Mouse (Mus musculus): ENCODE data around the gene Dclk1. TPM values are rescaled to one million over a fixed set of nuclear protein-coding genes. Genes with fewer than 3 reads are reported as not detected.

Gene Dclk1
- polyA plus RNA-seq, 1 experiment from 2014 or later = 30.0 TPM

- H3K4me1 ChIP-seq (ENCODE audit: insufficient read depth, low read length) = peaks cover 43% of the 10 kb centered on the region
- H3K4me2 ChIP-seq (replicated peaks; ENCODE audit: low read depth, low read length) = peak overlapping the region; percentile 44
- no peak overlapping the region for H3K27ac ChIP-seq (ENCODE audit: low read length)
- no peaks in the 10 kb centered on the region for H3K36me3 ChIP-seq (ENCODE audit: insufficient read depth, low read length)
- no peaks in the 10 kb centered on the region for H3K9me3 ChIP-seq (ENCODE audit: low read length)
- H3K4me3 ChIP-seq (ENCODE audit: low read length) = peak overlapping the region; percentile 17; the same call in 1 of the 2 replicates
- no peaks in the 10 kb centered on the region for H3K27me3 ChIP-seq (ENCODE audit: insufficient read depth, low read length)
- no peak for ATAC-seq (ENCODE audit: low FRiP score, low TSS enrichment)
- WGBS = 16% methylated on average over 8 of the region's 8 CpGs
- H3K9ac ChIP-seq (replicated peaks; ENCODE audit: low read length) = peak overlapping the region; percentile 38; the same call in 1 of the 2 replicates
Measured at GRCm38 (mm10) chr3:55542310-55542709, 300.1 kb downstream of the Dclk1 start.

GRCm38 (mm10) chr3:55542947-55543346 lies 300.8 kb downstream of the Dclk1 start:
- no peaks in the 10 kb centered on the region for H3K36me3 ChIP-seq (ENCODE audit: insufficient read depth, low read length)
- H3K27me3 ChIP-seq (ENCODE audit: insufficient read depth, low read length) = no peaks in the 10 kb centered on the region
- no peak for ATAC-seq (ENCODE audit: low FRiP score, low TSS enrichment)
- peak overlapping the region; percentile 44 for H3K4me2 ChIP-seq (replicated peaks; ENCODE audit: low read depth, low read length)
- 69% methylated on average over 16 of the region's 16 CpGs for WGBS
- H3K9me3 ChIP-seq (ENCODE audit: low read length) = no peaks in the 10 kb centered on the region
- peaks cover 37% of the 10 kb centered on the region for H3K4me1 ChIP-seq (ENCODE audit: insufficient read depth, low read length)
- 0 out of 2 replicates have a peak overlapping the region, but pooled peaks have one; percentile 38 for H3K9ac ChIP-seq (replicated peaks; ENCODE audit: low read length)
- H3K27ac ChIP-seq (ENCODE audit: low read length) = no peak overlapping the region
- peak overlapping the region; percentile 17; the same call in 1 of the 2 replicates for H3K4me3 ChIP-seq (ENCODE audit: low read length)

- Histone ChIP-seq H3K36me3 (ENCODE audit: insufficient read depth, low read length) (no peaks in the 10 kb centered on the region), H3K9me3 (ENCODE audit: low read length) (no peaks in the 10 kb centered on the region), H3K9ac (replicated peaks; ENCODE audit: low read length) (no peak overlapping the region), H3K4me2 (replicated peaks; ENCODE audit: low read depth, low read length) (no peak overlapping the region), H3K27ac (ENCODE audit: low read length) (no peak overlapping the region), H3K4me1 (ENCODE audit: insufficient read depth, low read length) (peaks cover 28% of the 10 kb centered on the region), H3K27me3 (ENCODE audit: insufficient read depth, low read length) (no peaks in the 10 kb centered on the region), H3K4me3 (ENCODE audit: low read length) (no peak overlapping the region)
- 0 out of 2 replicates have a peak, but pooled peaks have one; percentile 30 for ATAC-seq (ENCODE audit: low FRiP score, low TSS enrichment)
- 46% methylated on average over 13 of the region's 13 CpGs for WGBS
Measured at GRCm38 (mm10) chr3:55543929-55544684, 301.9 kb downstream of the Dclk1 start.

- Histone ChIP-seq H3K4me2 (replicated peaks; ENCODE audit: low read depth, low read length) (no peak overlapping the region), H3K9me3 (ENCODE audit: low read length) (no peaks in the 10 kb centered on the region), H3K4me1 (ENCODE audit: insufficient read depth, low read length) (peaks cover 18% of the 10 kb centered on the region), H3K9ac (replicated peaks; ENCODE audit: low read length) (no peak overlapping the region), H3K27ac (ENCODE audit: low read length) (no peak overlapping the region), H3K36me3 (ENCODE audit: insufficient read depth, low read length) (no peaks in the 10 kb centered on the region), H3K27me3 (ENCODE audit: insufficient read depth, low read length) (no peaks in the 10 kb centered on the region), H3K4me3 (ENCODE audit: low read length) (no peak overlapping the region)
- WGBS = 68% methylated on average over 3 of the region's 3 CpGs
- ATAC-seq (ENCODE audit: low FRiP score, low TSS enrichment) = no peak
Measured at GRCm38 (mm10) chr3:55545296-55545695, 303.1 kb downstream of the Dclk1 start.

GRCm38 (mm10) chr3:55545916-55546315 lies 303.8 kb downstream of the Dclk1 start:
- ATAC-seq (ENCODE audit: low FRiP score, low TSS enrichment) = no peak
- H3K4me2 ChIP-seq (replicated peaks; ENCODE audit: low read depth, low read length) = no peak overlapping the region

GRCm38 (mm10) chr3:55547106-55547505 lies 304.9 kb downstream of the Dclk1 start:
- Histone ChIP-seq H3K36me3 (ENCODE audit: insufficient read depth, low read length) (no peaks in the 10 kb centered on the region), H3K4me3 (ENCODE audit: low read length) (no peak overlapping the region), H3K9me3 (ENCODE audit: low read length) (no peaks in the 10 kb centered on the region), H3K4me2 (replicated peaks; ENCODE audit: low read depth, low read length) (no peak overlapping the region), H3K27ac (ENCODE audit: low read length) (no peak overlapping the region), H3K4me1 (ENCODE audit: insufficient read depth, low read length) (peaks cover 15% of the 10 kb centered on the region), H3K9ac (replicated peaks; ENCODE audit: low read length) (no peak overlapping the region), H3K27me3 (ENCODE audit: insufficient read depth, low read length) (no peaks in the 10 kb centered on the region)
- whole genome bisulfite sequencing = 53% methylated on average over 2 of the region's 2 CpGs
- ATAC-seq (ENCODE audit: low FRiP score, low TSS enrichment) = no peak

More at GRCm38 (mm10) chr3:55545916-55546315, 303.8 kb downstream of the Dclk1 start:
- WGBS = 91% methylated on average over 9 of the region's 9 CpGs
- H3K36me3 ChIP-seq (ENCODE audit: insufficient read depth, low read length) = no peaks in the 10 kb centered on the region
- no peak overlapping the region for H3K9ac ChIP-seq (replicated peaks; ENCODE audit: low read length)
- no peak overlapping the region for H3K27ac ChIP-seq (ENCODE audit: low read length)
- no peak overlapping the region for H3K4me3 ChIP-seq (ENCODE audit: low read length)
- H3K4me1 ChIP-seq (ENCODE audit: insufficient read depth, low read length) = peaks cover 18% of the 10 kb centered on the region
- no peaks in the 10 kb centered on the region for H3K9me3 ChIP-seq (ENCODE audit: low read length)
- H3K27me3 ChIP-seq (ENCODE audit: insufficient read depth, low read length) = no peaks in the 10 kb centered on the region

- Histone ChIP-seq H3K9ac (replicated peaks; ENCODE audit: low read length) (no peak overlapping the region), H3K27me3 (ENCODE audit: insufficient read depth, low read length) (no peaks in the 10 kb centered on the region; the same call in 1 of the 2 replicates), H3K4me3 (ENCODE audit: low read length) (no peak overlapping the region), H3K4me1 (ENCODE audit: insufficient read depth, low read length) (peaks cover 2% of the 10 kb centered on the region; the same call in 1 of the 2 replicates), H3K9me3 (ENCODE audit: low read length) (no peaks in the 10 kb centered on the region), H3K27ac (ENCODE audit: low read length) (no peak overlapping the region), H3K36me3 (ENCODE audit: insufficient read depth, low read length) (no peaks in the 10 kb centered on the region), H3K4me2 (replicated peaks; ENCODE audit: low read depth, low read length) (no peak overlapping the region)
- no peak for ATAC-seq (ENCODE audit: low FRiP score, low TSS enrichment)
- WGBS = 66% methylated on average over 7 of the region's 7 CpGs
Measured at GRCm38 (mm10) chr3:55549376-55549775, 307.2 kb downstream of the Dclk1 start.

- H3K27ac ChIP-seq (ENCODE audit: low read length) = no peak overlapping the region
- no peak overlapping the region for H3K9ac ChIP-seq (replicated peaks; ENCODE audit: low read length)
- no peaks in the 10 kb centered on the region; the same call in 1 of the 2 replicates for H3K27me3 ChIP-seq (ENCODE audit: insufficient read depth, low read length)
- H3K4me1 ChIP-seq (ENCODE audit: insufficient read depth, low read length) = no peaks in the 10 kb centered on the region
- H3K4me3 ChIP-seq (ENCODE audit: low read length) = no peak overlapping the region
- no peaks in the 10 kb centered on the region for H3K36me3 ChIP-seq (ENCODE audit: insufficient read depth, low read length)
- 44% methylated on average over 4 of the region's 4 CpGs for WGBS
- H3K9me3 ChIP-seq (ENCODE audit: low read length) = no peaks in the 10 kb centered on the region
- no peak overlapping the region for H3K4me2 ChIP-seq (replicated peaks; ENCODE audit: low read depth, low read length)
- ATAC-seq (ENCODE audit: low FRiP score, low TSS enrichment) = no peak
Measured at GRCm38 (mm10) chr3:55550962-55551361, 308.8 kb downstream of the Dclk1 start.

- no peak for ATAC-seq (ENCODE audit: low FRiP score, low TSS enrichment)
- no peaks in the 10 kb centered on the region for H3K9me3 ChIP-seq (ENCODE audit: low read length)
- H3K4me1 ChIP-seq (ENCODE audit: insufficient read depth, low read length) = no peaks in the 10 kb centered on the region
Measured at GRCm38 (mm10) chr3:55551912-55552311, 309.7 kb downstream of the Dclk1 start.

GRCm38 (mm10) chr3:55553031-55553430 lies 310.9 kb downstream of the Dclk1 start:
- Histone ChIP-seq H3K4me1 (ENCODE audit: insufficient read depth, low read length) (no peaks in the 10 kb centered on the region), H3K9me3 (ENCODE audit: low read length) (no peaks in the 10 kb centered on the region), H3K4me2 (replicated peaks; ENCODE audit: low read depth, low read length) (no peak overlapping the region), H3K27ac (ENCODE audit: low read length) (no peak overlapping the region), H3K27me3 (ENCODE audit: insufficient read depth, low read length) (no peaks in the 10 kb centered on the region; the same call in 1 of the 2 replicates), H3K36me3 (ENCODE audit: insufficient read depth, low read length) (no peaks in the 10 kb centered on the region), H3K4me3 (ENCODE audit: low read length) (no peak overlapping the region), H3K9ac (replicated peaks; ENCODE audit: low read length) (no peak overlapping the region)
- ATAC-seq (ENCODE audit: low FRiP score, low TSS enrichment) = no peak
- 96% methylated on average over 9 of the region's 9 CpGs for WGBS

More at GRCm38 (mm10) chr3:55551912-55552311, 309.7 kb downstream of the Dclk1 start:
- no peaks in the 10 kb centered on the region; the same call in 1 of the 2 replicates for H3K27me3 ChIP-seq (ENCODE audit: insufficient read depth, low read length)
- H3K4me2 ChIP-seq (replicated peaks; ENCODE audit: low read depth, low read length) = no peak overlapping the region
- H3K9ac ChIP-seq (replicated peaks; ENCODE audit: low read length) = no peak overlapping the region
- H3K4me3 ChIP-seq (ENCODE audit: low read length) = no peak overlapping the region
- 89% methylated on average over 4 of the region's 4 CpGs for WGBS
- H3K27ac ChIP-seq (ENCODE audit: low read length) = no peak overlapping the region
- no peaks in the 10 kb centered on the region for H3K36me3 ChIP-seq (ENCODE audit: insufficient read depth, low read length)
